Mouse (Mus musculus) midbrain, embryonic 13.5 days (tissue): ENCODE measurements around the gene Efhd1. TPM values are rescaled to one million over a fixed set of nuclear protein-coding genes. Genes with fewer than 3 reads are reported as not detected.

Source experiments
- polyA plus RNA-seq: library from polyadenylated mRNA; unstranded; fragments of >200 nt; fragmentation: Nextera tagmentation; extraction: Ambion mirVana; gene quantifications from 2 replicates; pipeline ENCODE4 v1.2.1, GENCODE M21; 2015

Gene Efhd1
- polyA plus RNA-seq, 1 experiment from 2014 or later = 0.51 TPM

Other genes starting within 250 kb of the Efhd1 start
- gene Alppl2, start 174.4 kb upstream of the Efhd1 start, polyA plus RNA-seq = not detected in 2 replicates
- gene Alpi, start 162.8 kb upstream of the Efhd1 start, polyA plus RNA-seq = 0.08 TPM in 1 of 2 replicates, not detected in the other
- not detected in 2 replicates for gene Akp3, start 139.4 kb upstream of the Efhd1 start, polyA plus RNA-seq
- 12.8 and 15.0 TPM in 2 replicates for gene Ecel1, start 107.8 kb upstream of the Efhd1 start, polyA plus RNA-seq
- 0.12 TPM in 1 of 2 replicates, not detected in the other for gene Prss56, start 81.0 kb upstream of the Efhd1 start, polyA plus RNA-seq
- gene Chrnd, start 73.8 kb upstream of the Efhd1 start, polyA plus RNA-seq = not detected in 2 replicates
- gene Chrng, start 59.7 kb upstream of the Efhd1 start, polyA plus RNA-seq = not detected in 2 replicates
- 110 TPM in 2 replicates for gene Eif4e2, start 50.4 kb upstream of the Efhd1 start, polyA plus RNA-seq
- gene Gigyf2, start 62.6 kb downstream of the Efhd1 start, polyA plus RNA-seq = 70.6 and 74.5 TPM in 2 replicates
- 2.2 and 4.1 TPM in 2 replicates for gene Kcnj13, start 130.4 kb downstream of the Efhd1 start, polyA plus RNA-seq
- gene Snorc, start 205.9 kb downstream of the Efhd1 start, polyA plus RNA-seq = not detected in 2 replicates
- gene Neu2, start 245.5 kb downstream of the Efhd1 start, polyA plus RNA-seq = not detected in 2 replicates